Mouse (Mus musculus): ENCODE measurements around the gene Fryl.

DNA sequence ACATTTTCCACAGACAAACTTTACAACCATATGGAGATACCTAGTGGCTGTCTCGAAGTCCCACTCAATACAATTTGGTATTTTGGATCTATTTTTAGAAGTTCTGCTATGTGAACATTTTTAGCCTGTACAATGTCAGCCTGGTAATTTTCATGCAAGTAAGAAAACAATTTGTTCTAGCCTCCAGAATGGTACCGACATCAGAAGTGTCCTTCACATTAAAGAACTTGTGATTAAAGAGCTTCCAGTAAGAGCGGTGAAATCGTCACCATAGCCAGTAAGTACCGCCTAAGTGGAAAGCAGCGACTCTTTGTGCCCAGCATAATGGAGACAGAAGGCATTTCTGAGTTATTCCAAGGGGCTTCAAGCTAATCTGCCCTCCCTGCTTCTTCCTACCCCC, 14.2 kb upstream of the Fryl start:
- TF ChIP-seq CTCF (conservative IDR thresholded peaks at IDR 0.05; ENCODE audit: insufficient read depth, insufficient read length, low read depth, low read length) (no peak), POLR2A (IDR thresholded peaks at IDR 0.05; ENCODE audit: low read depth, low read length) (no peak)

All from kidney, adult 2 months (tissue).